Mouse (Mus musculus): Measurements from ENCODE around the gene Prkg1. TPM values are rescaled to one million over a fixed set of nuclear protein-coding genes. Genes with fewer than 3 reads are reported as not detected.
"Not testable (repeated sequence)": the region's sequence is repeated elsewhere in the genome, so short reads cannot be mapped to it uniquely, and the experiment has no call there.

Gene Prkg1
- polyA plus RNA-seq, 1 experiment from 2014 or later: 3.2 TPM

GRCm38 (mm10) chr19:30553740-30554139 lies 1211.1 kb downstream of the Prkg1 start:
- H3K9ac ChIP-seq (replicated peaks; ENCODE audit: low read depth, low read length): no peak overlapping the region
- WGBS: 9% methylated on average over 4 of the region's 4 CpGs
- no peak for ATAC-seq
- H3K27ac ChIP-seq (ENCODE audit: low read length): no peak overlapping the region
- no peak overlapping the region for H3K4me2 ChIP-seq (ENCODE audit: low read length)
- no peaks in the 10 kb centered on the region for H3K9me3 ChIP-seq (ENCODE audit: control insufficient read depth, low read length)
- peaks cover 34% of the 10 kb centered on the region for H3K27me3 ChIP-seq (replicated peaks; ENCODE audit: control insufficient read depth, insufficient read depth, low read length)
- peaks cover 21% of the 10 kb centered on the region for H3K4me1 ChIP-seq (replicated peaks; ENCODE audit: control insufficient read depth, insufficient read depth, low read length)
- no peak overlapping the region for H3K4me3 ChIP-seq (replicated peaks; ENCODE audit: low read length)
- no peaks in the 10 kb centered on the region for H3K36me3 ChIP-seq (ENCODE audit: control insufficient read depth, insufficient read depth)

GRCm38 (mm10) chr19:30552260-30552659 lies 1212.6 kb downstream of the Prkg1 start:
- no peak overlapping the region for H3K27ac ChIP-seq (ENCODE audit: low read length)
- no peak overlapping the region for H3K4me3 ChIP-seq (replicated peaks; ENCODE audit: low read length)
- no peaks in the 10 kb centered on the region for H3K9me3 ChIP-seq (ENCODE audit: control insufficient read depth, low read length)
- H3K9ac ChIP-seq (replicated peaks; ENCODE audit: low read depth, low read length): no peak overlapping the region
- ATAC-seq: no peak
- H3K27me3 ChIP-seq (replicated peaks; ENCODE audit: control insufficient read depth, insufficient read depth, low read length): peaks cover 46% of the 10 kb centered on the region
- WGBS: 65% methylated on average over 8 of the region's 8 CpGs
- peaks cover 23% of the 10 kb centered on the region for H3K4me1 ChIP-seq (replicated peaks; ENCODE audit: control insufficient read depth, insufficient read depth, low read length)
- no peak overlapping the region for H3K4me2 ChIP-seq (ENCODE audit: low read length)
- no peaks in the 10 kb centered on the region for H3K36me3 ChIP-seq (ENCODE audit: control insufficient read depth, insufficient read depth)

- Histone ChIP-seq H3K9ac (replicated peaks; ENCODE audit: low read depth, low read length) (peak overlapping the region; percentile 11; the same call in 1 of the 2 replicates), H3K36me3 (ENCODE audit: control insufficient read depth, insufficient read depth) (no peaks in the 10 kb centered on the region), H3K27ac (ENCODE audit: low read length) (no peak overlapping the region), H3K4me3 (replicated peaks; ENCODE audit: low read length) (peak overlapping the region; percentile 42), H3K9me3 (ENCODE audit: control insufficient read depth, low read length) (no peaks in the 10 kb centered on the region), H3K4me1 (replicated peaks; ENCODE audit: control insufficient read depth, insufficient read depth, low read length) (peaks cover 23% of the 10 kb centered on the region), H3K4me2 (ENCODE audit: low read length) (peak overlapping the region; percentile 71), H3K27me3 (replicated peaks; ENCODE audit: control insufficient read depth, insufficient read depth, low read length) (peaks cover 55% of the 10 kb centered on the region)
- peak; percentile 24 for ATAC-seq
- WGBS: under 1% methylated on average over 17 of the region's 17 CpGs
Measured at GRCm38 (mm10) chr19:30549854-30550647, 1214.8 kb downstream of the Prkg1 start.

- Histone ChIP-seq H3K9me3 (ENCODE audit: control insufficient read depth, low read length) (no peaks in the 10 kb centered on the region), H3K4me2 (ENCODE audit: low read length) (peak within 1 kb of the TSS; percentile 71), H3K9ac (replicated peaks; ENCODE audit: low read depth, low read length) (peak within 1 kb of the TSS; percentile 36; the same call in 1 of the 2 replicates), H3K27ac (ENCODE audit: low read length) (no peak within 1 kb of the TSS), H3K36me3 (ENCODE audit: control insufficient read depth, insufficient read depth) (no peaks in the 10 kb centered on the region), H3K27me3 (replicated peaks; ENCODE audit: control insufficient read depth, insufficient read depth, low read length) (peaks cover 52% of the 10 kb centered on the region), H3K4me1 (replicated peaks; ENCODE audit: control insufficient read depth, insufficient read depth, low read length) (peaks cover 20% of the 10 kb centered on the region), H3K4me3 (replicated peaks; ENCODE audit: low read length) (peak within 1 kb of the TSS; percentile 42)
- under 1% methylated on average over 26 of the region's 26 CpGs for WGBS
- peak; percentile 77 for ATAC-seq
Measured at GRCm38 (mm10) chr19:30549044-30549853, 1215.6 kb downstream of the Prkg1 start, which contains the start of gene Dkk1. Dkk1 (minus strand) TSS chr19:30549665.

- Histone ChIP-seq H3K36me3 (ENCODE audit: control insufficient read depth, insufficient read depth) (no peaks in the 10 kb centered on the region), H3K27me3 (replicated peaks; ENCODE audit: control insufficient read depth, insufficient read depth, low read length) (peaks cover 46% of the 10 kb centered on the region), H3K27ac (ENCODE audit: low read length) (no peak overlapping the region), H3K4me2 (ENCODE audit: low read length) (peak overlapping the region; percentile 71), H3K9ac (replicated peaks; ENCODE audit: low read depth, low read length) (0 out of 2 replicates have a peak overlapping the region, but pooled peaks have one; percentile 17), H3K9me3 (ENCODE audit: control insufficient read depth, low read length) (no peaks in the 10 kb centered on the region), H3K4me1 (replicated peaks; ENCODE audit: control insufficient read depth, insufficient read depth, low read length) (peaks cover 20% of the 10 kb centered on the region), H3K4me3 (replicated peaks; ENCODE audit: low read length) (peak overlapping the region; percentile 42)
- ATAC-seq: peak; percentile 51
- WGBS: under 1% methylated on average over 23 of the region's 23 CpGs
Measured at GRCm38 (mm10) chr19:30548411-30549043, 1216.3 kb downstream of the Prkg1 start.

DNA sequence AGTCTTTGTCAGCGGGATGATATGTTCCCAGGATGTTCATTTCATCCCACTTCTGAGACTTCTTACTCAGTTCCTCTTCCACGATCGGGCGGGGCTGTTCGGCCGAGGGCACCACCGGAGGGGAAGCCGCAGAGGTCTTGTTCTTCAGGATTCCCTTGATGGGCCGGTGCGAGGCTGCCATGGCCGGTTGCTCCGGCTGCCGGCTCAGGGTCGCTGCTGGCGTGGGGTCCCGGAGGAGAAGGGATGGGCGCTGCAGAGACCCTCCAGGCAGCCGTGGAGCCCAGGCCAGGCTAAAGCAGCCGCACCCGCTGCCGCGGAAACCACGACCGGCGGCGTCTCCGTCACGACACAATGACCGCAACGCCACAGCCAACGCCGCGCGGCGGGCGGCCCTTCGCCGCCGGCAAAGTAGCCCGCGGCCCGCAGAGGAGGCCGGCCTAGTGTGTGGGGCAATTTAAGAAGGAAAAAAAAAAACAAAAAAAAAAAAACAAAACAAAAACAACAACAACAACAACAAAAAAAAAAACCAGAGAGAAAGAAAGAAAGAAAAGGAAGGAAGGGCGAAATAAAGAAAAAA lies 1225.4 kb downstream of the Prkg1 start:
- peak overlapping the region; percentile 44 for H3K4me3 ChIP-seq (replicated peaks; ENCODE audit: low read length)
- peak overlapping the region; percentile 66 for H3K4me2 ChIP-seq (ENCODE audit: low read length)
- not testable (repeated sequence) for H3K27ac ChIP-seq (ENCODE audit: low read length); H3K9me3 ChIP-seq (ENCODE audit: control insufficient read depth, low read length); H3K36me3 ChIP-seq (ENCODE audit: control insufficient read depth, insufficient read depth); ATAC-seq; H3K4me1 ChIP-seq (replicated peaks; ENCODE audit: control insufficient read depth, insufficient read depth, low read length)
- peaks cover 14% of the 10 kb centered on the region for H3K27me3 ChIP-seq (replicated peaks; ENCODE audit: control insufficient read depth, insufficient read depth, low read length)
- H3K9ac ChIP-seq (replicated peaks; ENCODE audit: low read depth, low read length): peak overlapping the region; percentile 45; the same call in 1 of the 2 replicates
- WGBS: 2% methylated on average over 41 of the region's 44 CpGs

DNA sequence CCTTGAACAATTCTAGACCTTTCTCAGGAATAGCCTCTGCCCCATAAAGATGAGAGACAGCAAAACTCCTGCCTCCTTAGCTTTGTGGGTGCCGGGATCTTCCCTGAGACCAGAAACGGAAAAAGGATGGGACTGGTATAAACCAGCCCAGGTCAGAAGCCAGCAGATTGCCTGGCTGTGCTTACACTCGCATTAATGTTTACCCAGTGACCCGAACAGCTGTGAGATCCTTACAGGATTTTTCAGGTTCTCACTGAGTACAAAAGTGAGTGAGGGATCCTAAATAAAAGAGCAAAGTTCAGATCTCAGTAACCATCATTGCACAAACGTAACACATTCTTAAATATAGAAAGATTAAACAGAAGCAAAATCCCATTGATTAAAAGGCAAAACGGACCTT lies 1248.1 kb downstream of the Prkg1 start:
- Histone ChIP-seq H3K27ac (ENCODE audit: low read length) (no peak overlapping the region), H3K36me3 (ENCODE audit: control insufficient read depth, insufficient read depth) (no peaks in the 10 kb centered on the region), H3K27me3 (replicated peaks; ENCODE audit: control insufficient read depth, insufficient read depth, low read length) (no peaks in the 10 kb centered on the region), H3K4me2 (ENCODE audit: low read length) (no peak overlapping the region), H3K9me3 (ENCODE audit: control insufficient read depth, low read length) (no peaks in the 10 kb centered on the region), H3K4me3 (replicated peaks; ENCODE audit: low read length) (no peak overlapping the region), H3K4me1 (replicated peaks; ENCODE audit: control insufficient read depth, insufficient read depth, low read length) (no peaks in the 10 kb centered on the region), H3K9ac (replicated peaks; ENCODE audit: low read depth, low read length) (no peak overlapping the region)
- 82% methylated on average over 6 of the region's 6 CpGs for WGBS
- ATAC-seq: no peak
